Mouse (Mus musculus): ENCODE results near the gene Klhdc9.

The Klhdc9 gene

DNA sequence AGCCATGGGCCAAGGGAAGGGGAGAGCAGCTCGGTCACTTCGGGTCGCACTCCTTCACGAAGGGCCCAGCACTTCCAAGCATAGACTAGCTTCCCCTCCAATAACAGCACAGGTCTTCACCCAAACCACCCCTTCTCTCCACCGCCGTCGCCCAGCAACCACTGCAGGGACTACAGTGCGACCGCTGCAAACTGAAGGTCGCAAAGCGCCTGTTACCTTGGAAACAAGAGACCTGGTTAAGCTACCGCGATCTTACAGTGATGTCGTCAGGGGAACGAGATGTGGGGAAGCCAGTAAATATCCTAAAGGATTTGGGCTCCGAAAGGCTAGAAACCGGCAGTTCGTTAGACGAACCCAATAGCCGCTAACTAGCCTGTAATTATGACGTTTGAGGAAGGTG, at the start of gene Klhdc9:
Gene Klhdc9 (minus strand): TSS at position 143 of the 400 bp plus-strand sequence.
- peaks cover 44% of the 10 kb centered on the region for H3K4me1 ChIP-seq (replicated peaks; ENCODE audit: low read depth, low read length)
- TF ChIP-seq CTCF (conservative IDR thresholded peaks at IDR 0.05; ENCODE audit: low read length): no peak
- TF ChIP-seq NANOG (IDR thresholded peaks at IDR 0.05; ENCODE audit: borderline replicate concordance, low read length): no peak
- no peak for TF ChIP-seq POU5F1 (IDR thresholded peaks at IDR 0.05; ENCODE audit: borderline replicate concordance, low read length)
- H3K27me3 ChIP-seq (ENCODE audit: insufficient read depth, low read length): no peaks in the 10 kb centered on the region
- no peaks in the 10 kb centered on the region for H3K9me3 ChIP-seq (ENCODE audit: low read length)
- peak within 1 kb of the TSS; percentile 82 for H3K4me3 ChIP-seq (replicated peaks; ENCODE audit: low read length)
- peaks cover 41% of the 10 kb centered on the region for H3K36me3 ChIP-seq (ENCODE audit: insufficient read depth, low read length)

DNA sequence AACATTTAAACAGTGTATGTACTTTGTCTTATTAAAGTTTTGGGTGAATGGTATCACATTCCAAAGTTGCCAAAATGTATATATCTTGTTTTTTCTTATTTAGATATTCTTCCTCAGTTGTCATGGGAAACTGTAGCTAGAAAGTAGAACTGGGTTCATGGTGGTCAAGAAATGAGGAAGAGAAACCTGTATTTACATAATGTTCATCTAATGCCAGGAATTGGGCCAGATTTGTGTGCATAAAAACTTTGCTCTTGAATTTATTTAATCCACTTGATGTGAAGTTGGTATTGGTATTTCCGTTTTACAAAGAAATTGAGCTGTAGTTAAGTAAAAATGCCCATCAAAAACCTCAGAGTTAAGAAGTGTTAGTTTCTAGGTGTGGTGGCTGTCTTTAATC, 49.6 kb upstream of the Klhdc9 start:
- H3K4me3 ChIP-seq (replicated peaks; ENCODE audit: low read length): peak overlapping the region; percentile 99
- no peak for TF ChIP-seq POU5F1 (IDR thresholded peaks at IDR 0.05; ENCODE audit: borderline replicate concordance, low read length)
- TF ChIP-seq NANOG (IDR thresholded peaks at IDR 0.05; ENCODE audit: borderline replicate concordance, low read length): no peak
- no peak for TF ChIP-seq CTCF (conservative IDR thresholded peaks at IDR 0.05; ENCODE audit: low read length)
- H3K4me1 ChIP-seq (replicated peaks; ENCODE audit: low read depth, low read length): peaks cover 41% of the 10 kb centered on the region
- H3K27me3 ChIP-seq (ENCODE audit: insufficient read depth, low read length): no peaks in the 10 kb centered on the region
- peaks cover 20% of the 10 kb centered on the region for H3K36me3 ChIP-seq (ENCODE audit: insufficient read depth, low read length)
- no peaks in the 10 kb centered on the region for H3K9me3 ChIP-seq (ENCODE audit: low read length)

DNA sequence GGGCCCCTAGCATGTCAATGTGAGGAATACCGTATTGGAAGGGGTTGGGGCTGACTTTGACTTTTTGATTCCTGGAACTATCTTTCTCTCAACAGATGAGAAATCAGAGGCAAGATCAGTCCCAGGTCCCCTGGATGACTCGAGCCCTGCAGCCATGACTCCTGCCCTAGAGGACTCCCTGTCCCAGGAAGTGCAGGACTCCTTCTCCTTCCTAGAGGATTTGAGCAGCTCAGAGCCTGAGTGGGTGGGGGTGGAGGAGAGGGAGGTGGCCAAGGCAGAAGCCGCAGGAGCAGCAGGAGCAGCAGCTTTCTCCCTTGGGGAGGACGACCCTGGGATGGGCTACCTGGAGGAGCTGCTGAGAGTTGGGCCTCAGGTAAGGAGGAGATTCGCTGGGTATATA, 46.7 kb upstream of the Klhdc9 start:
- H3K4me3 ChIP-seq (replicated peaks; ENCODE audit: low read length): no peak overlapping the region
- H3K36me3 ChIP-seq (ENCODE audit: insufficient read depth, low read length): peaks cover 22% of the 10 kb centered on the region
- no peaks in the 10 kb centered on the region for H3K9me3 ChIP-seq (ENCODE audit: low read length)
- peaks cover 28% of the 10 kb centered on the region for H3K4me1 ChIP-seq (replicated peaks; ENCODE audit: low read depth, low read length)
- TF ChIP-seq CTCF (conservative IDR thresholded peaks at IDR 0.05; ENCODE audit: low read length) (no peak), NANOG (IDR thresholded peaks at IDR 0.05; ENCODE audit: borderline replicate concordance, low read length) (no peak), POU5F1 (IDR thresholded peaks at IDR 0.05; ENCODE audit: borderline replicate concordance, low read length) (no peak)
- H3K27me3 ChIP-seq (ENCODE audit: insufficient read depth, low read length): no peaks in the 10 kb centered on the region

DNA sequence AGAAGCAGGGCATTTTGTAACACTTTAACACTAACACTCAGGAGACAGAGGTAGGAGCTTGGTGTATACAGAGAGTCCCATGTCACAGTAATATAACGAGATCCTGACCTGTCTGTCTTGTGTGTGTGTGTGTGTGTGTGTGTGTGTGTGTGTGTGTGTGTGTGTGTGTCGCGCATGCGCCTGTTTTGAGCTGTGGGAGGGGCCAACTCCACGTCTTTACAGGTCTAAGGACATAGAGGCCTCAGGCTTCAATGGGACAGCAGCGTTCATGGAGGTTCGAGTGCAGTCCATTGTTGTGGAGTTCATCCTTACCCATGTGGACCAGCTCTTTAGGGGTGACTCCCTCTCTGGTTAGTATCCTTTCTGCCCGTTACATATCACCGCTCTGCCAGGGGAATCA, 42.4 kb upstream of the Klhdc9 start:
- no peaks in the 10 kb centered on the region for H3K9me3 ChIP-seq (ENCODE audit: low read length)
- H3K27me3 ChIP-seq (ENCODE audit: insufficient read depth, low read length): no peaks in the 10 kb centered on the region
- H3K36me3 ChIP-seq (ENCODE audit: insufficient read depth, low read length): peaks cover 21% of the 10 kb centered on the region
- TF ChIP-seq POU5F1 (IDR thresholded peaks at IDR 0.05; ENCODE audit: borderline replicate concordance, low read length): no peak
- TF ChIP-seq NANOG (IDR thresholded peaks at IDR 0.05; ENCODE audit: borderline replicate concordance, low read length): no peak
- TF ChIP-seq CTCF (conservative IDR thresholded peaks at IDR 0.05; ENCODE audit: low read length): no peak
- peaks cover 31% of the 10 kb centered on the region for H3K4me1 ChIP-seq (replicated peaks; ENCODE audit: low read depth, low read length)
- H3K4me3 ChIP-seq (replicated peaks; ENCODE audit: low read length): peak overlapping the region; percentile 39; the same call in 1 of the 2 replicates

DNA sequence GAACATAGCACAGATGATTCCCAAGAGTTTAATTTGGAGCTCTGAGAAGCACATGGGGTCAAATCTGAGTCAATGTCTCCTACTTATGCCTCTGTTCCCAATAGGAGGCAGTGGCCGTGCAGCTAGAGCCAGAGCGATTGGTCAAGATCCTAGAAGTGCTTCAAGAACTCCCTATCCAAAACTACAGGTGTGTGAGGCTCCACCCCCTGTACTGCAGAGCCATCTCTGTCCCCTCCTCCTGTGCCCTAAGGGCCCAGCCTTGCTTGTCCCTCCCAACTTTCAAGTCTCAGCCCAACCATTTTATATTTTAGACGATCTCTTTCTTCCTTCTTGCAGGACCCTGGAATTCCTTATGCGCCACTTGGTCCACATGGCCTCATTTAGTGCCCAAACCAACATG, 41.2 kb upstream of the Klhdc9 start:
- Histone ChIP-seq H3K4me1 (replicated peaks; ENCODE audit: low read depth, low read length) (peaks cover 36% of the 10 kb centered on the region), H3K9me3 (ENCODE audit: low read length) (no peaks in the 10 kb centered on the region), H3K27me3 (ENCODE audit: insufficient read depth, low read length) (no peaks in the 10 kb centered on the region), H3K4me3 (replicated peaks; ENCODE audit: low read length) (0 out of 2 replicates have a peak overlapping the region, but pooled peaks have one; percentile 39), H3K36me3 (ENCODE audit: insufficient read depth, low read length) (peaks cover 13% of the 10 kb centered on the region; the same call in 1 of the 2 replicates)
- TF ChIP-seq POU5F1 (IDR thresholded peaks at IDR 0.05; ENCODE audit: borderline replicate concordance, low read length) (no peak), CTCF (conservative IDR thresholded peaks at IDR 0.05; ENCODE audit: low read length) (no peak), NANOG (IDR thresholded peaks at IDR 0.05; ENCODE audit: borderline replicate concordance, low read length) (no peak)

DNA sequence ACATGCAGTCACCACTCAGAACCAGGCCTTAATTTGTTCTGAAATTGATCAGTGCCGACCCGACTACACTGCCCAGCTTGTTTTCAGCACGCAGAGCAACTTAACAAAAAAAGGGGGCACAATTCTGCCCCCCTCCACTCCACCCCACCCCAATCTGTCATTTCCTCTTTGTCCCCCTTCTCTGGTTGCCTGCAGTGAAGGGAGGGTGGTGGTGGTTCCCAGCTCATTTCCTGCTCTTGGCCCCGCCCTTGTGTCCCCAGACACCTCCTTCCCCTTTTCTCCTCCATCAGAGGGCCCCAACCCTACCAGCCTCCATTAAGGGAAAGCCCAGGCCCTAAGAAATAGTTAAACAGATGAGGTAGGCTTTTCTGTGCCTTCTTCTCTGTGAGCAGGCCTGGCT, 29.5 kb upstream of the Klhdc9 start:
- TF ChIP-seq CTCF (conservative IDR thresholded peaks at IDR 0.05; ENCODE audit: low read length) (no peak), NANOG (IDR thresholded peaks at IDR 0.05; ENCODE audit: borderline replicate concordance, low read length) (no peak), POU5F1 (IDR thresholded peaks at IDR 0.05; ENCODE audit: borderline replicate concordance, low read length) (no peak)
- Histone ChIP-seq H3K9me3 (ENCODE audit: low read length) (no peaks in the 10 kb centered on the region), H3K4me1 (replicated peaks; ENCODE audit: low read depth, low read length) (peaks cover 52% of the 10 kb centered on the region), H3K27me3 (ENCODE audit: insufficient read depth, low read length) (peaks cover 6% of the 10 kb centered on the region; the same call in 1 of the 2 replicates), H3K4me3 (replicated peaks; ENCODE audit: low read length) (peak overlapping the region; percentile 69), H3K36me3 (ENCODE audit: insufficient read depth, low read length) (no peaks in the 10 kb centered on the region)

DNA sequence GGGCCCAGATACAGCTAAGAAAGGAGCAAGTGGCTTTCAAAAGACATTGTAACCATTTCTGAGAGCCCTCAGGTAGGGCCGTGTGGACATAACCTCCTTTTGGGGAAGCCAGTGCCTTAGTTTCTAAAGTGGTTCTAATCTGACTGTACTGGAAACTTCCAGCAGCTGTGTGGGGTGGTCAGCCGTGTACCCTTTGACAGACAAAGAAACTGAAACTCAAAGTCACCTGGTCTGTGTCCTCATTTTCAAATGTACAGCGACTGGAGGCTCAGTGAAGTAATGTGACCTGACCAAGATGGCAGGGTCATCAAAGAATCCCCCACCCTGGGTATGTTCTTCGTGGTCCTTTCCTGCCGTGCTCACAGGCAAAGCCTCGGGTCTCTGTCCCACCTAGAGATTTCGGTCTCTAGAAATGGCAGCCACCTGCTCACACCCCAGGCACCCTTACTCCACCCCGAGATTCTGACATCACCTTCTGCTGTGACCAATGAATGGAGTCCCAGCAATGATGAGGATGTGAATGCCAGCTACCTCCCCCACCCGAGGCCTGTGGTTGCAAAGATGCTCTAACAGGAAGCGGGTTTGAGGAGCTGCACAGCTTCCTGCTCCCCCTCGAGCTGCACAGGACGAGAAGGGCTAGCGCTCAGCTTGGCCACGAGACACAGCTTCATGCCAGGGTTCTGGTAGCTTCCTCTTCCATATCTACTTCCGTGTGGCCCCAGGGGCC, 27.9 kb upstream of the Klhdc9 start, which contains the start of gene Arhgap30:
Gene Arhgap30 (plus strand): TSS at position 579 of the 727 bp plus-strand sequence.
- H3K36me3 ChIP-seq (ENCODE audit: insufficient read depth, low read length): no peaks in the 10 kb centered on the region
- H3K27me3 ChIP-seq (ENCODE audit: insufficient read depth, low read length): peaks cover 6% of the 10 kb centered on the region; the same call in 1 of the 2 replicates
- peak within 1 kb of the TSS; percentile 69 for H3K4me3 ChIP-seq (replicated peaks; ENCODE audit: low read length)
- TF ChIP-seq CTCF (conservative IDR thresholded peaks at IDR 0.05; ENCODE audit: low read length): no peak
- no peak for TF ChIP-seq POU5F1 (IDR thresholded peaks at IDR 0.05; ENCODE audit: borderline replicate concordance, low read length)
- no peak for TF ChIP-seq NANOG (IDR thresholded peaks at IDR 0.05; ENCODE audit: borderline replicate concordance, low read length)
- peaks cover 64% of the 10 kb centered on the region for H3K4me1 ChIP-seq (replicated peaks; ENCODE audit: low read depth, low read length)
- no peaks in the 10 kb centered on the region for H3K9me3 ChIP-seq (ENCODE audit: low read length)

DNA sequence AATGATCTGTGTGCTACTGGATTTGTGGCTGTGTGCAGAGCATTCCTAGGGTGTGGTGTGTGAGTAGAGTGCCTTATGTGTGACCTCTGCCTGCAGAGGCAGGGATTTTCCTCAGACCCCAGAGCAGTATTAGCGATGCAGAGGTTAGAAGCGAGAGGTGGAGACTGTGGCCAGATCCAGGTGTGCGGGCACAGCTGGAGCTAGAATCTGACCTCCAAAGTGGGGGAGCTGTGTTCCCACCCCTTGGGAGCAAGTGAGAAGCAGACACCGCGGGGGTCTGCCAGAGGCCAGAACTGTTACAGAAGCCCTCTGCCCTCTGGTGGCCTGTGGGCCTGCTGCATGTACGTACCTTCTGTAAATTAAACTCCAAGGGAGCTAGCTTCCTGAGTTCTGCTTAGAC, 26.5 kb upstream of the Klhdc9 start:
- Histone ChIP-seq H3K4me1 (replicated peaks; ENCODE audit: low read depth, low read length) (peaks cover 69% of the 10 kb centered on the region), H3K27me3 (ENCODE audit: insufficient read depth, low read length) (peaks cover 11% of the 10 kb centered on the region; the same call in 1 of the 2 replicates), H3K9me3 (ENCODE audit: low read length) (no peaks in the 10 kb centered on the region), H3K36me3 (ENCODE audit: insufficient read depth, low read length) (no peaks in the 10 kb centered on the region), H3K4me3 (replicated peaks; ENCODE audit: low read length) (no peak overlapping the region)
- TF ChIP-seq CTCF (conservative IDR thresholded peaks at IDR 0.05; ENCODE audit: low read length): peak; percentile 59
- TF ChIP-seq NANOG (IDR thresholded peaks at IDR 0.05; ENCODE audit: borderline replicate concordance, low read length): no peak

Measured in E14TG2a.4 (cell line).